Mouse (Mus musculus) kidney, postnatal 0 days (tissue): ENCODE measurements around the gene Crtc3. TPM values are rescaled to one million over a fixed set of nuclear protein-coding genes. Genes with fewer than 3 reads are reported as not detected.
A peak's percentile ranks its signal among the peaks of the same experiment; 100 is the strongest.

Experiments used
- ATAC-seq: fragments of 200-750 bp; cut with Nextera tagmentation; replicated peaks from 2 replicates; pipeline ENCODE4 v1.8.0; 2017; ENCODE audit warnings: low read depth, moderate number of reproducible peaks, moderate TSS enrichment, moderate library complexity; ENCODE audit not compliant: low FRiP score
- DNase-seq: peaks from one replicate; pipeline ENCODE4 v3.0.0-alpha.2; 2016; ENCODE audit warnings: low spot score
- H3K27ac ChIP-seq: fragments of 300-500 bp; sonication (generic); 2 replicates; pipeline ENCODE4 v1.5.1; 2014; ENCODE audit warnings: mild to moderate bottlenecking
- H3K27me3 ChIP-seq: fragments of 300-500 bp; sonication (generic); 2 replicates; pipeline ENCODE4 v1.6.1; 2014; ENCODE audit warnings: low read length, mixed read lengths; ENCODE audit not compliant: insufficient read depth
- H3K36me3 ChIP-seq: fragments of 300-500 bp; sonication (generic); 2 replicates; pipeline ENCODE4 v1.6.1; 2014; ENCODE audit warnings: low read length, mixed read lengths; ENCODE audit not compliant: insufficient read depth
- H3K4me1 ChIP-seq: fragments of 300-500 bp; sonication (generic); replicated peaks from 2 replicates; pipeline ENCODE4 v1.6.1; 2014; ENCODE audit warnings: antibody characterized with exemption, low read length, mixed read lengths; ENCODE audit not compliant: insufficient read depth
- H3K4me2 ChIP-seq: fragments of 300-500 bp; sonication (generic); 2 replicates; pipeline ENCODE4 v1.6.1; 2014; ENCODE audit warnings: mild to moderate bottlenecking, low read length, moderate library complexity, mixed read lengths
- H3K4me3 ChIP-seq: fragments of 300-500 bp; sonication (generic); replicated peaks from 2 replicates; pipeline ENCODE4 v1.5.1; 2014; ENCODE audit warnings: low read depth, low read length
- H3K9ac ChIP-seq: fragments of 300-500 bp; sonication (generic); 2 replicates; pipeline ENCODE4 v1.6.1; 2014; ENCODE audit warnings: low read depth, low read length
- H3K9me3 ChIP-seq: fragments of 300-500 bp; sonication (generic); replicated peaks from 2 replicates; pipeline ENCODE4 v1.6.1; 2016; ENCODE audit warnings: low read length, inconsistent platforms, mixed read lengths
- CTCF ChIP-seq: IDR thresholded peaks from 2 replicates; pipeline ENCODE4 v1.5.1; 2016; ENCODE audit warnings: antibody characterized with exemption, low read depth, mild to moderate bottlenecking, moderate library complexity
- WGBS: fragments of 180-500 bp; shearing (Covaris S2); extraction: QIAGEN DNeasy Blood & Tissue Kit; methylation state at CpG from one replicate; pipeline ENCODE4 v1.1.7; 2014; 5-methylcytosine and 5-hydroxymethylcytosine counted together
- polyA plus RNA-seq: library from polyadenylated mRNA; unstranded; fragments of >200 nt; fragmentation: Nextera tagmentation; extraction: Ambion mirVana; gene quantifications from 2 replicates; pipeline ENCODE4 v1.2.1, GENCODE M21; 2015

Gene Crtc3
- polyA plus RNA-seq, 1 experiment from 2014 or later = 18.5 TPM

DNA sequence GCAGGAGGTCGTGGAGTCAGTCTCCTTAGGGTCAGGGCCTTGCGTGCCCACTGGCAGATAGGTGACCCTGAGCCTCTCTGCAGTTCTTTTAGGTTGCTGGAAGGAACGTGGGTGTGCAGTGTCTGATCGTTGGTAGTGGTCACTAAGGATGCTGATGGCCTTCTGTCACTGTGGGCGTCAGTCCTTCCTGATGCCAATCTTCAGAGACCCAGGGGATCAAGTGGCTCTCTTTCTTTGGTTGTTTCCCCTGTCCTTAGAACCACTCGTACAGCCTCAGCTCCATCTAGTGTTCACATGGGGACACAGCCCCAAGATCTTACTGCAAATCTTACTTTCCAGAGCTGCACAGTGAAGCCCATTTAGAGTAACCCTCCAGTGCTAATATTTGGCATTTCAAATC lies 104.7 kb downstream of the Crtc3 start:
- ATAC-seq (no peak), DNase-seq (peak; percentile 93)
- no peak overlapping the region for H3K4me3 ChIP-seq
- peaks cover 19% of the 10 kb centered on the region; the same call in 1 of the 2 replicates for H3K4me1 ChIP-seq
- WGBS = 28% methylated on average over 6 of the region's 6 CpGs
- peak; percentile 90 for TF ChIP-seq CTCF
- H3K27ac ChIP-seq = no peak overlapping the region
- H3K9ac ChIP-seq = no peak overlapping the region
- no peak overlapping the region for H3K4me2 ChIP-seq
- peaks cover under 1% of the 10 kb centered on the region; the same call in 1 of the 2 replicates for H3K36me3 ChIP-seq
- H3K27me3 ChIP-seq = no peaks in the 10 kb centered on the region
- no peaks in the 10 kb centered on the region for H3K9me3 ChIP-seq

GRCm38 (mm10) chr7:80582821-80583451 lies 105.7 kb downstream of the Crtc3 start:
- H3K4me3 ChIP-seq = no peak overlapping the region
- 0 out of 2 replicates have a peak, but pooled peaks have one; percentile 19 for ATAC-seq
- 34% methylated on average over 20 of the region's 20 CpGs for WGBS
- peak; percentile 86 for DNase-seq
- peaks cover 19% of the 10 kb centered on the region; the same call in 1 of the 2 replicates for H3K4me1 ChIP-seq
- H3K36me3 ChIP-seq = no peaks in the 10 kb centered on the region
- peak overlapping the region; percentile 34; the same call in 1 of the 2 replicates for H3K4me2 ChIP-seq
- H3K27ac ChIP-seq = peak overlapping the region; percentile 61
- TF ChIP-seq CTCF = no peak
- no peaks in the 10 kb centered on the region for H3K27me3 ChIP-seq
- H3K9ac ChIP-seq = no peak overlapping the region
- H3K9me3 ChIP-seq = no peaks in the 10 kb centered on the region

DNA sequence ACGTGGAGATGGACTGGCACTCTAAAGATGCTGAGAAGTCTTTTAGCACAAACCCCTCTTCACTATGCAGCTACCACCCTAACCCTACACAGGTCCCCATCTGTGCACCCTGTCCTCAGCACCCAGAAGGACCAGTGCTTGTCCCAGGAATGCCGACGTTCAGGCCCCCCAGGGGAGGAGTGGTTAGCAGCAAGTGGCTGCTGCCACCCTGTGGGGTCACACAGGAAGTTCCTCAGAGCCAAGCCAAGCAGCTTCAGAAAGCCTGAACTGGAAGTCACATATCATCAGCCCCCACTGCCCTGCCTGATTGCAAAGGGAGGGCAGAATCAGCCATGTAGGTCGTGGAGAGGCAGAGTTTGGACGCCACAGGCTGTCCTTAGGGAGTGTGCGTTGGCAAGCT lies 108.3 kb downstream of the Crtc3 start:
- H3K9ac ChIP-seq = no peak overlapping the region
- ATAC-seq = no peak

GRCm38 (mm10) chr7:80577417-80577980 lies 111.2 kb downstream of the Crtc3 start:
- Histone ChIP-seq H3K4me2 (no peak overlapping the region), H3K36me3 (no peaks in the 10 kb centered on the region), H3K27me3 (no peaks in the 10 kb centered on the region), H3K9ac (no peak overlapping the region), H3K9me3 (no peaks in the 10 kb centered on the region), H3K4me1 (0 out of 2 replicates have a peak, but pooled peaks cover 2% of the 10 kb centered on the region), H3K4me3 (no peak overlapping the region), H3K27ac (no peak overlapping the region)
- 70% methylated on average over 14 of the region's 14 CpGs for WGBS
- ATAC-seq (no peak), DNase-seq (no peak)
- no peak for TF ChIP-seq CTCF

More for the DNA sequence above, 108.3 kb downstream of the Crtc3 start:
- whole genome bisulfite sequencing = 20% methylated on average over 6 of the region's 6 CpGs
- Histone ChIP-seq H3K27ac (no peak overlapping the region), H3K4me1 (0 out of 2 replicates have a peak, but pooled peaks cover 2% of the 10 kb centered on the region), H3K9me3 (no peaks in the 10 kb centered on the region), H3K36me3 (no peaks in the 10 kb centered on the region), H3K27me3 (no peaks in the 10 kb centered on the region), H3K4me2 (no peak overlapping the region), H3K4me3 (no peak overlapping the region)
- DNase-seq = peak; percentile 45
- peak; percentile 74 for TF ChIP-seq CTCF

DNA sequence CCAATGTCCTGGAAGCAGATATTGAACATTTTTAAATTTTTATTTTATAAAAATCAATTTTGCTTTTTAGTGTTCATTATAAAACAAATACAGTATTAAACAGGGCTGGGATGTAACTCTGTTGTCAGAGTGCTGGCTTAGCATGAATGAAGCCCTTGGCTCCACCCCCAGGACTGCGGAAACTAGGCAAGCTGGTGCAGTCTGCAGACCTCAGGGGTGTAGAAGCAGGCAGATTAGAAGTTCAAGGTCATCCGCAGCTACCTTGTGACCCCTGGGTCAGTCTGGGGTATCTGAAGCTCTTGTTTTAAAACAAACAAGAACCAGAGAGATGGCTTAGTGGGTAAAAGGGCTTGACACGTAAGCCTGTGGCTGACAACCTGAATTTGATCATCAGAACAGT lies 112.1 kb downstream of the Crtc3 start:
- Histone ChIP-seq H3K4me3 (no peak overlapping the region), H3K9ac (no peak overlapping the region), H3K36me3 (no peaks in the 10 kb centered on the region), H3K4me2 (no peak overlapping the region), H3K9me3 (no peaks in the 10 kb centered on the region), H3K4me1 (no peaks in the 10 kb centered on the region), H3K27ac (no peak overlapping the region), H3K27me3 (no peaks in the 10 kb centered on the region)
- TF ChIP-seq CTCF = no peak
- 82% methylated on average over 3 of the region's 3 CpGs for WGBS
- no peak for ATAC-seq
- no peak for DNase-seq

- Histone ChIP-seq H3K4me2 (no peak overlapping the region), H3K4me1 (no peaks in the 10 kb centered on the region), H3K27me3 (no peaks in the 10 kb centered on the region), H3K9ac (no peak overlapping the region), H3K9me3 (no peaks in the 10 kb centered on the region), H3K36me3 (no peaks in the 10 kb centered on the region), H3K27ac (no peak overlapping the region), H3K4me3 (no peak overlapping the region)
- no peak for ATAC-seq
- no peak for TF ChIP-seq CTCF
- 65% methylated on average over 9 of the region's 9 CpGs for WGBS
- no peak for DNase-seq
Observed at GRCm38 (mm10) chr7:80575750-80576149, 112.9 kb downstream of the Crtc3 start.
